Mouse (Mus musculus) heart, embryonic 12.5 days (tissue): ENCODE results near the gene Ccr10. TPM values are rescaled to one million over a fixed set of nuclear protein-coding genes. Genes with fewer than 3 reads are reported as not detected.

Source experiments
- ATAC-seq: fragments of 200-750 bp; cut with Nextera tagmentation; 2 replicates; pipeline ENCODE4 v1.8.0; 2017; ENCODE audit warnings: moderate TSS enrichment, moderate library complexity; ENCODE audit not compliant: insufficient number of reproducible peaks, low FRiP score
- H3K27ac ChIP-seq: fragments of 300-500 bp; sonication (generic); 2 replicates; pipeline ENCODE4 v1.5.1; 2016; ENCODE audit warnings: mild to moderate bottlenecking, moderate library complexity; ENCODE audit not compliant: poor library complexity, severe bottlenecking
- H3K27me3 ChIP-seq: fragments of 300-500 bp; sonication (generic); replicated peaks from 2 replicates; pipeline ENCODE4 v1.6.1; 2016; ENCODE audit warnings: mild to moderate bottlenecking, moderate library complexity
- H3K36me3 ChIP-seq: fragments of 300-500 bp; sonication (generic); 2 replicates; pipeline ENCODE4 v1.6.1; 2016; ENCODE audit warnings: mild to moderate bottlenecking, moderate library complexity
- H3K4me1 ChIP-seq: fragments of 300-500 bp; sonication (generic); replicated peaks from 2 replicates; pipeline ENCODE4 v1.6.1; 2016; ENCODE audit warnings: mild to moderate bottlenecking
- H3K4me2 ChIP-seq: fragments of 300-500 bp; sonication (generic); 2 replicates; pipeline ENCODE4 v1.6.1; 2016; ENCODE audit warnings: mild to moderate bottlenecking, moderate library complexity
- H3K4me3 ChIP-seq: fragments of 300-500 bp; sonication (generic); 2 replicates; pipeline ENCODE4 v1.5.1; 2016; ENCODE audit warnings: mild to moderate bottlenecking
- H3K9ac ChIP-seq: fragments of 300-500 bp; sonication (generic); 2 replicates; pipeline ENCODE4 v1.6.1; 2016; ENCODE audit warnings: mild to moderate bottlenecking, moderate library complexity
- H3K9me3 ChIP-seq: fragments of 300-500 bp; sonication (generic); replicated peaks from 2 replicates; pipeline ENCODE4 v1.6.1; 2016; ENCODE audit warnings: mild to moderate bottlenecking, moderate library complexity
- WGBS: fragments of 180-500 bp; shearing (Covaris S2); methylation state at CpG from one replicate; pipeline ENCODE4 v1.1.7; 2016; 5-methylcytosine and 5-hydroxymethylcytosine counted together
- polyA plus RNA-seq: library from polyadenylated mRNA; unstranded; fragments of >200 nt; fragmentation: Nextera tagmentation; extraction: Ambion mirVana; gene quantifications from 2 replicates; pipeline ENCODE4 v1.2.1, GENCODE M21; 2016

Ccr10 gene
- polyA plus RNA-seq, 1 experiment from 2014 or later, result 0.15 TPM

GRCm38 (mm10) chr11:101146377-101146776, 28.9 kb downstream of the Ccr10 start:
- H3K36me3 ChIP-seq, result no peaks in the 10 kb centered on the region
- H3K27ac ChIP-seq, result no peak overlapping the region
- H3K9me3 ChIP-seq, result no peaks in the 10 kb centered on the region
- no peak overlapping the region for H3K9ac ChIP-seq
- no peaks in the 10 kb centered on the region for H3K27me3 ChIP-seq
- no peak overlapping the region for H3K4me3 ChIP-seq
- no peak for ATAC-seq
- H3K4me1 ChIP-seq, result peaks cover 25% of the 10 kb centered on the region; the same call in 1 of the 2 replicates
- 30% methylated on average over 10 of the region's 10 CpGs for WGBS
- H3K4me2 ChIP-seq, result no peak overlapping the region

GRCm38 (mm10) chr11:101143338-101144225, 31.7 kb downstream of the Ccr10 start:
- H3K27me3 ChIP-seq, result no peaks in the 10 kb centered on the region
- peak overlapping the region; percentile 19 for H3K9ac ChIP-seq
- no peak overlapping the region for H3K27ac ChIP-seq
- no peaks in the 10 kb centered on the region for H3K36me3 ChIP-seq
- no peaks in the 10 kb centered on the region for H3K9me3 ChIP-seq
- H3K4me1 ChIP-seq, result peaks cover 31% of the 10 kb centered on the region
- H3K4me2 ChIP-seq, result peak overlapping the region; percentile 66
- ATAC-seq, result peak; percentile 28; the same call in 1 of the 2 replicates
- WGBS, result 21% methylated on average over 19 of the region's 19 CpGs
- peak overlapping the region; percentile 27 for H3K4me3 ChIP-seq

- Histone ChIP-seq H3K27me3 (no peaks in the 10 kb centered on the region), H3K27ac (no peak overlapping the region), H3K4me2 (no peak overlapping the region), H3K36me3 (no peaks in the 10 kb centered on the region), H3K9ac (no peak overlapping the region), H3K4me3 (no peak overlapping the region), H3K9me3 (no peaks in the 10 kb centered on the region), H3K4me1 (peaks cover 33% of the 10 kb centered on the region)
- no peak for ATAC-seq
- 84% methylated on average over 10 of the region's 10 CpGs for WGBS
Measured at GRCm38 (mm10) chr11:101142215-101142967, 32.9 kb downstream of the Ccr10 start.

GRCm38 (mm10) chr11:101141088-101141487, 34.2 kb downstream of the Ccr10 start:
- no peaks in the 10 kb centered on the region for H3K36me3 ChIP-seq
- no peak overlapping the region for H3K4me3 ChIP-seq
- no peak for ATAC-seq
- H3K27me3 ChIP-seq, result no peaks in the 10 kb centered on the region
- H3K4me1 ChIP-seq, result peaks cover 33% of the 10 kb centered on the region
- no peak overlapping the region for H3K4me2 ChIP-seq
- H3K9ac ChIP-seq, result no peak overlapping the region
- no peaks in the 10 kb centered on the region for H3K9me3 ChIP-seq
- WGBS, result 82% methylated on average over 8 of the region's 8 CpGs
- H3K27ac ChIP-seq, result peak overlapping the region; percentile 50; the same call in 1 of the 2 replicates

DNA sequence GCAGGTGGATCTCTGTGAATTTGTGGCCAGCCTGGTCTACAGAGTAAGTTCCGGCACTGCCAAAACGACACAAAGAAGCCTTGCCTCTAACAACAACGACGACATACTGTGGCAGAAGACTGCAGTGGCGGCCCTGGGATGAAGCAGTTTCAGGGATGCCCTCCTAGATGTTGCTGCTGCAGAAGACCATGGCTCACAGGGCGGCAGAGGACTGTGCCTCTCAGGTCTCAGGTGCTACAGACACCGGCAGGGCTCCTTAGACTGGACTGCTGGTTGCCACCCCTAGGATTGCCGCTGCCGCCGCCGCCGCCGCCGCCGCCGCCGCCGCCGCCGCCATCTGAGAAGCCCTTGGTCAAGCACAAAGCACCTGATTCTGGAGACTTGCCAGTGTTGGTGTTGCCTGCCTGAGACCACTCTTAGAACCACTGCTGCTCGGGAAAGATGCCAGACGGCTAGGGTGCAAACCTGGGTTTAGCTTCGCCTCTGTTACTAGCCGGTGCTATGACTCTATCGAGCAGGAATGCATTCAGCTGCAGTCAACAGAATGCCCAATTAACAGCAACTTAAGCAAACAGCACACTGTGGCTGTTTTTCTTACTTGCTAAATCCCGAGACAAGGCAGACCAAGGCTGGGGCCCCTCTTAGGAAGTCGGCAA, 35.0 kb downstream of the Ccr10 start:
- Histone ChIP-seq H3K4me2 (peak overlapping the region; percentile 72), H3K27ac (peak overlapping the region; percentile 50; the same call in 1 of the 2 replicates), H3K9me3 (no peaks in the 10 kb centered on the region), H3K27me3 (no peaks in the 10 kb centered on the region), H3K9ac (peak overlapping the region; percentile 68), H3K4me3 (peak overlapping the region; percentile 43), H3K36me3 (no peaks in the 10 kb centered on the region), H3K4me1 (peaks cover 33% of the 10 kb centered on the region)
- ATAC-seq, result no peak
- 23% methylated on average over 27 of the region's 27 CpGs for WGBS

DNA sequence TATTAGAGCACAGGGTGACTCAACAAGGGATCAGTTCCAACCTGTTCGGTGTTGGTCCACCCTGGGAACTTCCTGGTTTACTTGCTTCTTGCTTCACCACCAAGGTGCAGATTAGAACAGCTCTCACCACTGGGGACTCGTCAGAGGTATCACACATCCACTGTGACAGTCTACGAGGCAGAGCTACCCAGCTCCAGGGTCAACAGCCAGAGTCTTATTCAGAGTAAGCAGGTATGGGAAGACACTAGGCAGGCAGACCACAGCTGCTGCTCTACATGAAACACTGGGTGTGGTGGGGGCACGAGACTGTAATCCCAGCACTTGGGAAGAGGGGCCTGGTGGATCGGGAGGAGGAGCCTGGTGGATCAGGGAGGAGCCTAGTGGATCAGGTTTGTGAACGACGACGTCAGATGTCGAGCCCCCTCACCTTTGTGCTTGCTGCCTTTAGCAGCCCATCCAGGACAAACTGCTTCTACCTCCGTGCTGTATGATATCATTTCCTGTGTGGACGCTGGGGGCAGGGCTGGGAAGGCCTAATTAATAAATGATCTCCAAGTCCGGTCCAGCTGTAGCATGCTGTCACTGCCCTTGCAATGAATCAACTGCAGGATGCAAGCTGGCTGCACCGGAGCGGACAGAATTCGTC, 36.6 kb downstream of the Ccr10 start:
- H3K27me3 ChIP-seq, result no peaks in the 10 kb centered on the region
- no peak overlapping the region for H3K4me3 ChIP-seq
- H3K4me2 ChIP-seq, result peak overlapping the region; percentile 38
- H3K27ac ChIP-seq, result no peak overlapping the region
- 27% methylated on average over 15 of the region's 15 CpGs for WGBS
- no peaks in the 10 kb centered on the region for H3K9me3 ChIP-seq
- peaks cover 34% of the 10 kb centered on the region for H3K4me1 ChIP-seq
- H3K9ac ChIP-seq, result peak overlapping the region; percentile 31; the same call in 1 of the 2 replicates
- ATAC-seq, result no peak
- no peaks in the 10 kb centered on the region for H3K36me3 ChIP-seq

- Histone ChIP-seq H3K4me2 (no peak overlapping the region), H3K27ac (no peak overlapping the region), H3K36me3 (no peaks in the 10 kb centered on the region), H3K4me3 (no peak overlapping the region), H3K4me1 (peaks cover 27% of the 10 kb centered on the region), H3K9ac (no peak overlapping the region), H3K27me3 (no peaks in the 10 kb centered on the region), H3K9me3 (no peaks in the 10 kb centered on the region)
- WGBS, result 75% methylated on average over 7 of the region's 7 CpGs
- ATAC-seq, result no peak
Measured at GRCm38 (mm10) chr11:101137000-101137399, 38.2 kb downstream of the Ccr10 start.

DNA sequence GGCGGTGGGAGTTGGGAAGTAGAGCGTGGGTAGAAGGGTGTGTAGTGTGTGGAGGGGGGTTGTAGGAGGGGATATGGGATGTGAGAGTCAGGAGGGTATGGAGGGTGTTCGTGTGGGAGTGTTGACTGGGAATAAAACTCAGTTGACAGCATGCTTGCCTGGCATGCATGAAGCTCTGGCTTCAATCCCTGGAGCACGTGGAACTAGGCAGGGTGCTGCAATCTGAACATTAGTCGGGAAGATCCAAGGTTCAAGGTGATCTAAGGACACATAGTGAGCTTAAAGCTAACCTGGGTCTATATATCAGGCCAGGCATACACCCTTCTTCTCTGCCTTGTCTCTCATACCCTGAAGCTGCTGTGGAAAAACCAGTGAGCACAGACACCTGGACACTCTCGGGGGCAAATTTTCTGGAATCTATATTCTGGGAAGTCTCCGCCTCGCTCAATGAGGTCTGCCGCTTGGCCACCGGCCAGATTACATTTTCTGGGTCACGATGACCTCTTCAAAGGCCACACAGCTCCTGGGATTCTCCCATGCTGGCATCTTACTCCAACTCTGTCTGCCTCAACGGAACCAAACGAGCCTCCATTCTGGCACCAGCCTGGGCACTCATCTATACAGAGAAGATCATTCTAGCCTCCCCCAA, 40.9 kb downstream of the Ccr10 start:
- no peak overlapping the region for H3K4me2 ChIP-seq
- H3K27ac ChIP-seq, result no peak overlapping the region
- no peak overlapping the region for H3K9ac ChIP-seq
- no peaks in the 10 kb centered on the region for H3K9me3 ChIP-seq
- H3K4me1 ChIP-seq, result peaks cover 22% of the 10 kb centered on the region
- H3K4me3 ChIP-seq, result no peak overlapping the region
- H3K27me3 ChIP-seq, result no peaks in the 10 kb centered on the region
- WGBS, result 71% methylated on average over 13 of the region's 13 CpGs
- no peak for ATAC-seq
- no peaks in the 10 kb centered on the region for H3K36me3 ChIP-seq

DNA sequence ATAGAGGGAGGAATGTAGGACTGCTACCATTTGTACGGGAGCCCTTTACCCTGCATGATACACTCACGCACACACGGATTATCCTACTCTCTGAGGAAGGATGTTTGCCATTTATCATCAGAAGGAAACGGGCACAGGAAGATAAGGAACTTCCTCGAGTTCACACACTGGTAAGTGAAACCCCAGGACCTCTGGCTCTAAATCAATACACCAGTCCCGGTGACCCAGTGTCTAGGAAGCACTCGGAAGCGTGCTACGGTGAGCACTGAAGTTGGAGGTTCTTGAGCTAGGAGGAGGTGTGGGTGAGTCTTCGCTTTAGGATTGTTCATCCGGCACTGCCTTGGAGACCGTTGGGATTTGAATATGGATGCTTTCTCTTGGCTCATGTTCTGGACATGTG, 42.2 kb downstream of the Ccr10 start:
- H3K4me2 ChIP-seq, result no peak overlapping the region
- no peak overlapping the region for H3K9ac ChIP-seq
- peaks cover 16% of the 10 kb centered on the region for H3K4me1 ChIP-seq
- H3K27me3 ChIP-seq, result no peaks in the 10 kb centered on the region
- H3K9me3 ChIP-seq, result no peaks in the 10 kb centered on the region
- H3K4me3 ChIP-seq, result no peak overlapping the region
- ATAC-seq, result no peak
- 43% methylated on average over 12 of the region's 12 CpGs for WGBS
- H3K36me3 ChIP-seq, result no peaks in the 10 kb centered on the region
- H3K27ac ChIP-seq, result no peak overlapping the region

- Histone ChIP-seq H3K27ac (no peak overlapping the region), H3K4me3 (no peak overlapping the region), H3K4me2 (no peak overlapping the region), H3K36me3 (peaks cover 7% of the 10 kb centered on the region), H3K9ac (no peak overlapping the region), H3K9me3 (peaks cover 6% of the 10 kb centered on the region), H3K27me3 (no peaks in the 10 kb centered on the region), H3K4me1 (peaks cover 16% of the 10 kb centered on the region)
- WGBS, result 89% methylated on average over 6 of the region's 6 CpGs
- no peak for ATAC-seq
Measured at GRCm38 (mm10) chr11:101131701-101132100, 43.5 kb downstream of the Ccr10 start.
